Mouse (Mus musculus): ENCODE measurements around the gene Cox18.

DNA sequence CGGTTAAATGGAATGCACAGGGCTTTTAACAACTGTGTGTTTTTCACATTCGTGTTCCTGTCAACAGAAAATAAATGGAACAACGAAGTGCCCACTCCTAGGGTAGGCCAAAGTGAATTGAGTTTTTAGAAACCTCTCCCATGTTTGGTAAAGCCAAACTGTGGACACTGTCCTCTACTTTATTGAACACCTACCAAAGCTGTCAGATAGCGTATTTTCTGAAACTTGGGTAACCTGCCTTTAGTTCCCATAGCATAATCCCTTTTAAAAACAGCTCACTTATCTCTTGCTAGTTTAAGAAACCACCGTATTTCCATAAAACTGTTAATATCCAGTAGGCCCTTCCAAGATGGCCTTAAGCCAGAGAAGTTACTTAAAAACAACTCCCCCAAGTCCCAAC, 929 bp upstream of the Cox18 start:
- TF ChIP-seq CTCF (IDR thresholded peaks at IDR 0.05) (no peak), EP300 (IDR thresholded peaks at IDR 0.05) (no peak)

All from lung, postnatal 0 days (tissue).